Mouse (Mus musculus): ENCODE measurements around the gene Fmnl1. TPM values are rescaled to one million over a fixed set of nuclear protein-coding genes. Genes with fewer than 3 reads are reported as not detected.

The Fmnl1 gene
- total RNA-seq, 2 experiments from 2014 or later = 186 to 209 TPM

DNA sequence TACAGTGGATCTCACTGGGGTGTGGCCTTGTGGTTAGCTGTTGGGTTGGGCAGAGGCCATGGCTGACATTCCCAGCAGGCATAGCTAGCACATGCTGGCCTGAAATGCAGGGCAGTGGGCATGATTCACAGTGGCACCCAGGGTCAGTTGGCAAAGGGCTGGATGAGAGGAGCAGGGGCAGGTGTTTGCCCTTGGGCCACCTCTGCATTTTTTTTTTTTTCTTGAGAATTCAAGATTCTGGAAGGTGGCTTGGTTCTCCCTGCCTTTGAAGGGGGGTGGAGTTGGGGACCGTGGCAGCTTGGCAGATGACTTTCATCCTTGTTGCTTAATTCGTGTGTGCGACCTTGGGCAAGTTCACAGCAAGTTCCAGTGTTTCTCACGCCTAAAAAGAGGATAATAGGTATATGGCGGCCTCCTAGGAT, 3.5 kb downstream of the Fmnl1 start:
- Histone ChIP-seq H3K27ac (no peak overlapping the region; the same call in 1 of the 2 replicates), H3K4me3 (no peak overlapping the region)
- DNase-seq (ENCODE audit: extremely low spot score in 1 of 2, low spot score in 2 of 2) = peak in 1 of 2 experiments; percentile 7
- intact Hi-C loops (cut with DNase I) = loop anchor here (5.0 kb wide), 1 partner anchor 93 kb away; the partner anchor contains the start of gene Map3k14
- no peak for TF ChIP-seq CTCF (IDR thresholded peaks at IDR 0.05)

DNA sequence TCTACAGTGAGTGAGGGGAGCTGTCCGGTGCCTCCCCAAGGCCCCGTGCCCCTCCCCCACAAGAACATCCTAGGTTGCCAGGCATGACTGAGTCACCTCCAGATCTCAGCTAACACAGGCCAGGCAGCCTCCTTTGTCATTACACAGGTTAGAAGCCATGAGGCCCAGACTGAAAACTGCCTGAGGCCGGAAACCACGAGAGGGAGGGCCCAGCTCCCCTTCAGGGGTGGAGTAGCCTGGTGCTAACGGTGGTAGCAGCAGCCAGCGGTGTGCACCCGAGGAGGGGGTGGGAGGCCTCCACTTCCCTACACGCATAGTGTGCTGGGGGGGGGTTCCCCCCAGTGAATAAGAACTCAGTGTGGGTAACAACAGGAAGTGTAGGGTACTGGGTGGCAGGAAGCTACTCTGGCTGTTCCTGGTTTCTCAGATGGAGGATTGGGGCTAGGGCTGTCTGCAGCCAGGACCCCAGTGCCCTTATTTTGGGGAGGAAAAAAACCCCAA, 4.0 kb downstream of the Fmnl1 start:
- intact Hi-C loops (cut with DNase I) = loop anchor here (5.0 kb wide), 1 partner anchor 92 kb away; the partner anchor contains the start of gene Map3k14
- H3K4me3 ChIP-seq = no peak overlapping the region
- peak in 1 of 2 experiments; percentile 15 for DNase-seq (ENCODE audit: extremely low spot score in 1 of 2, low spot score in 2 of 2)
- no peak for TF ChIP-seq CTCF (IDR thresholded peaks at IDR 0.05)
- H3K27ac ChIP-seq = no peak overlapping the region

DNA sequence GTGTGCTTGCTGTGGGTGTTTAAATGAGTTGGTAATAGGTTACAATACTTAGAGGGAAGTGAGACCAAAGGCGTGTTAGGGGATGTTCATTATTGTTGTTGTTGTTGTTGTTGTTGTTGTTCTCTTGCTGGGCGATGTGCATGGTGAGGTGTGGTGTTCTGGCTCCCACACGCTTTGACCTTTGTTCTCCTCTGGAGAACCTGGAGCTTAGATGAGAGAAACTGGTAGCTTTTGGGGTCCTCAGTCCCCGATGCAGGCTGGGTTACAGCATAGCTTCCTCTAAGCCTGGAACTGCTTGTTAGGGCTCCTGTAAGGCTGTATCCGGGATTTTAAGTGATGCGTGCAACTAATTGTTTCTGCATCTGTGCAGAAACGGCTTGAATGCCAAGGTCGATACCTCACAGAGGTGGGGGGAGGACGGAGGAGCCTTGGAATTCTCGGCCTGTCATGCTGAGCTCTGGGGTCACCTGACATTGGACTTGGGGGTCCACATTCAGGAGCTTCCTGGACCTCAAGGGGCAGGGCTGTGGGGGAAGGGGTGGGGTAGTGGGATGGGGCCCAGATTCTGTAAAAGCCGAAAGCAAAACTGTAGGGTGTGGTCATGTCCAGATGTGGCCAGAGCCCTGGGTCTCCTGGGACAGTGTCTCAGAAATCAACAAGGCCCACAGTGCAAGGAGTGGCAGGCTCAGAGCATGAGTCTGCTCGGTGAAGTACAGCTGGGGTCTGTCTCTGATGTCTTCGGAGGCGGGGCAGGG, 5.0 kb downstream of the Fmnl1 start:
- Histone ChIP-seq H3K4me3 (no peak overlapping the region), H3K27ac (no peak overlapping the region)
- intact Hi-C loops (cut with DNase I) = no loop called here

DNA sequence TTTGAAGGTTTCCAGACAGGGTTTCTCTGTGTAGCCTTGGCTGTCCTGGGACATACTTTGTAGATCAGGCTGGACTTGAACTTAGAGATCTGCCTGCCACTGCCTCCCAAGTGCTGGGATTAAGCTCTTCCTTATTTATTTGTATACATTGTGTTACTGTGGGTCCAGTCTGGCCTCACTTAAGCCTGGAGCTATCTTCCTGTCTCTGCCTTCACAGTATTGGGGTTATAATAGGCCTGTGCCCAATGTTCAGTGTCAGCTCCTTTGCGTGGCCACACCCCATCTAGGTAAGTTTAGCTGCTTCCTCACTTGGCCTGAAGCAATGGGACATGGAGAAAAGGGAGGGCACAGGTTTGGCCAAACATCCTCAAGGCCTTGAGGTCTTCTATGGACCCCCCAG, 5.6 kb downstream of the Fmnl1 start:
- intact Hi-C loops (cut with DNase I) = no loop called here
- DNase-seq (ENCODE audit: extremely low spot score in 1 of 2, low spot score in 2 of 2) = no peak

More for the DNA sequence above, 5.0 kb downstream of the Fmnl1 start:
- TF ChIP-seq CTCF (IDR thresholded peaks at IDR 0.05) = no peak
- DNase-seq (ENCODE audit: extremely low spot score in 1 of 2, low spot score in 2 of 2) = no peak

DNA sequence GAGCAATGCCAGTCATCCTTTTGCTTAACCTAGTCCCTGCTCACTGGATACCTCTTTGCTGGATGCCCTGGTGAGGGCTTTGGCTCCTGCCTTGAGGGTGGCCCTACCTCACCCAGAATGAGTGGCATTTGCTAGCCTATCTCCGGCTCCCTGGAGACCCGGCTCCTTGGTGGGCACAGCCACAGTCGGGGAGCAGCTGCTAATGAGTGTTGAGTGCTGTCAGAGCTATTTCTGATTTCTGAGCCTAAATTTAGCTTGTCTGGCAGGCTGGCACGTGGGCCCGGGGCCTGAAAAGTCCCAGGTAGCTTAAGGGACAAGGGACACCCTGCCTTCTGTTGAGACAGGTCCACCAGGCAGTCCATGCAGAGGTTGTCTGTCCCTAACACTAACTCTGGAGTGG, 6.3 kb downstream of the Fmnl1 start:
- Histone ChIP-seq H3K27ac (no peak overlapping the region), H3K4me3 (no peak overlapping the region)
- TF ChIP-seq CTCF (IDR thresholded peaks at IDR 0.05) = no peak
- no peak for DNase-seq (ENCODE audit: extremely low spot score in 1 of 2, low spot score in 2 of 2)
- intact Hi-C loops (cut with DNase I) = no loop called here

More for the DNA sequence above, 5.6 kb downstream of the Fmnl1 start:
- no peak for TF ChIP-seq CTCF (IDR thresholded peaks at IDR 0.05)
- H3K4me3 ChIP-seq = no peak overlapping the region
- H3K27ac ChIP-seq = no peak overlapping the region

DNA sequence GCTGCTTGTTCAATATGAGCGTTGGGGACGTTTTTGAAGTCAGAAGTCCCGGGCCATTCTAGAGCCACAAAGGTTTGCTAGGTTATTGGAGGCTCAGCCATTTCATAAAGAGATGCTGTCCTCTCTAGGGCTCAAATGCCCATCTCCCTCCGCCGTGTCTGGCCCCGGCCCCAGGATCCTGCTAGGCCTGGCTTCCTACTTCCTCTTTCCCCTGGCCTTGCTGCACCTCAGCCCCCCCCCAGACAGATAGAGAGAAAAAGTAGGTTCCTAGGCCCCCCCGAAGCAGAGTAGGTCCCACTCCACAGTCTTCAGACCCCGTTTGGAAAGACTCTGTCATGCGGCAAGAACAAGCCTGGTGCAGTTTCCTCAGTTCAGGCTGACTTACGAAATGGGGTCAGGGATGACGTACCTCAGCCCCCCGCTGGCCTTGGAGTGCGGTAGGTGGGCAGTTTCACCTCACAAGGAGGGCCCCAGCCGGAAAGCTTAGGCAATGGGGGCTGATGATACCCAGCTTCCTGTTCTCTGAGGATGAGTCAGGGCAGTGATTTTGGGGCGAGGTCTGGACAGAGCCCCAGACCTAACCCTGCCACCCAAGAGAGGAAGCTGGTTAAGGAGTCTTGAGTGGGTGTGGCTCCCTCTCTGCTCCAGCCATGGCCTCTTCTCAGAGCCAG, 7.0 kb downstream of the Fmnl1 start:
- no peak overlapping the region for H3K4me3 ChIP-seq
- intact Hi-C loops (cut with DNase I) = no loop called here
- DNase-seq (ENCODE audit: extremely low spot score in 1 of 2, low spot score in 2 of 2) = no peak
- H3K27ac ChIP-seq = no peak overlapping the region
- TF ChIP-seq CTCF (IDR thresholded peaks at IDR 0.05) = no peak

DNA sequence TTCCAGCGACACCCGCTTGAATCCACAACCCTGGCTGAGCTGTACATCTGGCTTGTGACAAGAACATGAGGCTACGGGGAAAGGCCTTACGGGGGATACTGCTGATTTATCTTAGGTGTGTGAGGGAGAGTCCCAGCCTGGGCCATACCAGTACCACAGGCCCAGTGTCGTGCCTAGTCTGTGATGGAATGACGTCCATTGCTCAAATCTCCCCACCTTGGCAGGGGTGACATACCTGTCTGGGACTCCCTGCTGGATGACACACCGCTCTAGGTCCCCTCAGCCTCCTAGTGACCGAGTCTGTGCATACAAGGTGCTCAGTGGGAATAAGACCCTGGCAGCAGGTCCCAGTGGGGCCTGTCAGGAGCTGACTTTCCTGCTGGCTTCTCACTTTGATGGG, 7.8 kb downstream of the Fmnl1 start:
- Histone ChIP-seq H3K27ac (no peak overlapping the region), H3K4me3 (no peak overlapping the region)
- DNase-seq (ENCODE audit: extremely low spot score in 1 of 2, low spot score in 2 of 2) = no peak
- intact Hi-C loops (cut with DNase I) = no loop called here
- no peak for TF ChIP-seq CTCF (IDR thresholded peaks at IDR 0.05)

DNA sequence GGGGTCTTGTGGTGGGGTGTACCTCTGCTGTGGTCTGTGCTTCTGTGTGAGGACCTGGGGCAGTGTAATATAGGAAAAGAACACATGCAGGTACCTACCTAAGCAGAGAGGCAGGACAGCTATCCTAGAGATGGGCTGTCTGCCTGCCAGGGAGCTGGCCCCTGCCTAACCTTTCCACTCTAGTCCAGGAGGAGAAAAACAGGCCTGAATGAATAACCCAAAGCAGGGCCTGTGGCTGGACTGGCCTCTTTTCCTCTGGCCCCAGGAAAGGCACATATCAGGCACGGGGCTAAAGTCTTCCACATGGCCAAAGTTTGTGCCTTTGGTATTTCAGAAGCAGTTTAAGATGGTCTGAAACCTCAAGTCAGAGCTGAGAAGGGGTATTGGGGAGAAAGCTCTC, 9.5 kb downstream of the Fmnl1 start:
- no peak for DNase-seq (ENCODE audit: extremely low spot score in 1 of 2, low spot score in 2 of 2)
- H3K27ac ChIP-seq = no peak overlapping the region
- intact Hi-C loops (cut with DNase I) = no loop called here
- no peak for TF ChIP-seq CTCF (IDR thresholded peaks at IDR 0.05)
- no peak overlapping the region for H3K4me3 ChIP-seq

DNA sequence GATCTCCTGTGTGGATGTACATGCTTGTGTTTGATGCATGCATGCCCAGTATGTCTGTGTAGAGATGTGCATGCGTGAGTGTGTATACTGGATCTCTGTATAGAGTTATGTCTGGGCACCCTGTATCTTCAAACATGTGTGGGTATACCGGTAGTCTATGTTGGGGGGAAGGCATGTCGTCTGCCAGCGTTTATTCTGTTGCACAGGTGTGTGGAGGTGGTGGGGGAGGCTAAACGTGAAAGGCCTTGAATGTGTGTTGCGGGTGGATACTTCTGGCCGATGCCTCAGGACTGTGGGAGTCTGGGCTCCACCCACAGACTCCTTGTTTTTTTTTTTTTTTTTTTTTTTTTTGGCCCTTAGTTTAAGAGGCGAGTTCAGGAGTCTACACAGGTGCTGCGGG, 10.4 kb downstream of the Fmnl1 start:
- no peak overlapping the region for H3K27ac ChIP-seq
- H3K4me3 ChIP-seq = no peak overlapping the region
- no peak for TF ChIP-seq CTCF (IDR thresholded peaks at IDR 0.05)
- intact Hi-C loops (cut with DNase I) = no loop called here
- DNase-seq (ENCODE audit: extremely low spot score in 1 of 2, low spot score in 2 of 2) = no peak

DNA sequence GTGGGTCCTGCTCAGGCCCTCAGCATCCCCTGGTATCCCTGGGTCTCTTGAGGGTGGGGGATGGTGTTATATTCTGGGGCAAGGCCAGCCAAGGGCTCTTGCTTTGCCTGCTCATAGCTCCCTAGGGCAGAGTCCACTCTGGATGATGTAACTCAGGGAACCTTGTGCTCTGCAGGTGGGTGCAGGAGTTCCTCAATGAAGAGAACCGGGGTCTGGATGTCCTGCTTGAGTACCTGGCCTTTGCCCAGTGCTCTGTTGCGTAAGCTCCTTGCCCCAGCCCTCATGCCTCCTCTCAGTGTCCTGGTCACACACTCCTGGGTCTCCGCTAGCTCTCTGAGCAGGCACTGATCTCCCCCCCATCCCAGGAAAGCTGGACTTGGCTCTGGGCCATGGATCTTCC, 11.0 kb downstream of the Fmnl1 start:
- no peak for DNase-seq (ENCODE audit: extremely low spot score in 1 of 2, low spot score in 2 of 2)
- TF ChIP-seq CTCF (IDR thresholded peaks at IDR 0.05) = no peak
- Histone ChIP-seq H3K4me3 (no peak overlapping the region), H3K27ac (no peak overlapping the region)
- intact Hi-C loops (cut with DNase I) = no loop called here

DNA sequence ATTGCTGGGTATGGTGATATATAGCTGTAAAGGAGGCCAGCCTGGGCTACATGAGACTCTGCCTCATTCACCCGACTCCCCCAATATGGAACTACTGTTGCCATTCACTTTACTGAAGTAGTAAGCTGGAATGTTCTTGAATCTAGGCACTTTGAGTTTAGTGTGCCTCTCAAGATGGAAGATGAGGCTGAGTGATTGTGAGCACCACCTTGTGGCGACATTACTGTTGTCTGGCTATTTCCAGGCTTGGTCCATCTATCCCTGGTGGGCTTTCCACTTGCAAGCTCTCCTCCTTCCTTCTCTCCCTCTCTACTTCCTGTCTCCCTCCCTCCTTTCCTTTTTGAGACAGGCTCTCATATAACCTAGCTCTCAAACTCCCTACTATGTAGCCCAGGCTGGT, 14.0 kb downstream of the Fmnl1 start:
- no peak overlapping the region for H3K4me3 ChIP-seq
- H3K27ac ChIP-seq = no peak overlapping the region
- intact Hi-C loops (cut with DNase I) = loop anchor here (2.0 kb wide), 1 partner anchor 14 kb away; the partner anchor contains the start of gene Fmnl1
- TF ChIP-seq CTCF (IDR thresholded peaks at IDR 0.05) = peak; percentile 69
- DNase-seq (ENCODE audit: extremely low spot score in 1 of 2, low spot score in 2 of 2) = peak in 1 of 2 experiments; percentile 46
